Mouse (Mus musculus) erythroblast, embryonic 14.5 days (primary cell): ENCODE data around the gene Elfn1.

Source experiments
- GATA1 ChIP-seq: IDR thresholded peaks from 2 replicates; pipeline ENCODE4 v1.6.1; 2012; ENCODE audit warnings: low read length, inconsistent platforms, mixed read lengths
- TAL1 ChIP-seq: IDR thresholded peaks from 3 replicates; pipeline ENCODE4 v1.6.1; 2012; ENCODE audit warnings: low read length, inconsistent platforms, mixed read lengths

GRCm38 (mm10) chr5:139949363-139949762 lies 41.6 kb downstream of the Elfn1 start:
- no peak for TF ChIP-seq TAL1
- no peak for TF ChIP-seq GATA1
